ENCODE assay signal across 16 mouse cellular contexts in the genomic region with DNA sequence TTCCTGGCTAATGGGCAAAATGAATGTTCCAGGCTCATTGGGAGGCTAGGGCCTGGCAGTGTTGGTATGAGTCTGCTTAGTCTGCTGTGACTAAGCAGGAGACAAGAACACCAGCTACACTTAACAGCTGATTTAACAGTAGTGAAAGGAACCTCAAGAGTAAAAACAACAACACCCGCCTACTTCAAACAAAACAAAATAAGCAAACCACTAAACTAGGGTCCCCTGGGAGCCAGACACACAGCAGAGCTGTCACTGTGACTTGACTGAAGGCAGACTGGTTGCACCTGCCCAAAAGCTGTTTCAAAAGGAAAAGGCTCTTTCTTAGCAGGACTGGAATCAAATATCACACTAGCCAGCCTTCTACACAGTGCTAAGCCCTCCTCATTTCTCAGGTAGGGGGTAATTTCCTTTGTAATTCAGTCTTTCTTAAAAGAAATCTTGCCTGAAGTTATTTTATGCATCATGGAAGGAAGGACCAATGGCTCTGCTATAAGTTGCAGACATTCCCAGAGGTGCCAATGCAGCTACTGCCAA.
DNase-seq lines count a peak whose midpoint lies in the region; ATAC-seq lines count a peak whose summit lies in the region.
"Had no signal": no experiment of that assay in that cellular context is flagged by ENCODE, and none has a peak within 500 bp of the region (broad histone marks: within the 10 kb centered on the region; RNA-seq: fewer than 3 reads in every experiment).

No protein-coding gene starts in this region.

- no peak overlapping the region for H3K4me3 ChIP-seq in forebrain, embryonic 10.5 days
- H3K4me3 ChIP-seq in forebrain, embryonic 11.5 days (ENCODE audit: low read depth, low read length) = no peak overlapping the region
- H3K4me3 ChIP-seq in limb, embryonic 11.5 days (ENCODE audit: low read depth, low read length) = no peak overlapping the region
- H3K4me3 ChIP-seq: embryonic facial prominence, embryonic 15.5 days; heart, embryonic 15.5 days; midbrain, embryonic 13.5 days had no signal

- peak overlapping the region; percentile 44; the same call in 1 of the 2 replicates for H3K27ac ChIP-seq in forebrain, embryonic 10.5 days
- H3K27ac ChIP-seq in forebrain, embryonic 11.5 days (ENCODE audit: low read depth, low read length) = no peak overlapping the region
- no peak overlapping the region; the same call in 1 of the 2 replicates for H3K27ac ChIP-seq in limb, embryonic 11.5 days (replicated peaks; ENCODE audit: low read depth, low read length)
- H3K27ac ChIP-seq: embryonic facial prominence, embryonic 15.5 days; heart, embryonic 15.5 days; liver, embryonic 14.5 days; midbrain, embryonic 13.5 days had no signal

- peaks cover 42% of the 10 kb centered on the region for H3K4me1 ChIP-seq in forebrain, embryonic 10.5 days
- H3K4me1 ChIP-seq in forebrain, embryonic 11.5 days (replicated peaks; ENCODE audit: control insufficient read depth, insufficient read depth, low read length) = peaks cover 3% of the 10 kb centered on the region; the same call in 1 of the 2 replicates
- H3K4me1 ChIP-seq in limb, embryonic 11.5 days (ENCODE audit: control insufficient read depth, insufficient read depth, low read length) = peaks cover 28% of the 10 kb centered on the region

- no peaks in the 10 kb centered on the region for H3K9me3 ChIP-seq in forebrain, embryonic 10.5 days
- H3K9me3 ChIP-seq in forebrain, embryonic 11.5 days (ENCODE audit: control insufficient read depth, low read length) = no peaks in the 10 kb centered on the region
- no peaks in the 10 kb centered on the region for H3K9me3 ChIP-seq in limb, embryonic 11.5 days (ENCODE audit: control insufficient read depth, low read length)
- H3K9me3 ChIP-seq: embryonic facial prominence, embryonic 15.5 days; heart, embryonic 15.5 days; midbrain, embryonic 13.5 days had no signal

- no peak overlapping the region for H3K9ac ChIP-seq in forebrain, embryonic 11.5 days (ENCODE audit: low read length)
- H3K9ac ChIP-seq in limb, embryonic 11.5 days (ENCODE audit: low read length) = no peak overlapping the region
- H3K9ac ChIP-seq: embryonic facial prominence, embryonic 15.5 days; heart, embryonic 15.5 days; liver, embryonic 14.5 days; midbrain, embryonic 13.5 days had no signal

- intact Hi-C loops in left cerebral cortex, postnatal 36 days (cut with DNase I) = no loop called here

- no peaks in the 10 kb centered on the region; the same call in 1 of the 2 replicates for H3K36me3 ChIP-seq in forebrain, embryonic 10.5 days (replicated peaks)
- H3K36me3 ChIP-seq in forebrain, embryonic 11.5 days (ENCODE audit: control insufficient read depth, insufficient read depth, low read length) = no peaks in the 10 kb centered on the region
- no peaks in the 10 kb centered on the region for H3K36me3 ChIP-seq in limb, embryonic 11.5 days (ENCODE audit: control insufficient read depth, insufficient read depth, low read length)
- H3K36me3 ChIP-seq: embryonic facial prominence, embryonic 15.5 days; heart, embryonic 15.5 days; midbrain, embryonic 13.5 days had no signal

- no peaks in the 10 kb centered on the region for H3K27me3 ChIP-seq in forebrain, embryonic 10.5 days (ENCODE audit: poor library complexity, severe bottlenecking)
- no peaks in the 10 kb centered on the region for H3K27me3 ChIP-seq in forebrain, embryonic 11.5 days (ENCODE audit: control insufficient read depth, insufficient read depth, low read length)
- H3K27me3 ChIP-seq in limb, embryonic 11.5 days (ENCODE audit: control insufficient read depth, insufficient read depth, low read length) = no peaks in the 10 kb centered on the region
- H3K27me3 ChIP-seq: embryonic facial prominence, embryonic 15.5 days; heart, embryonic 15.5 days; midbrain, embryonic 13.5 days; Patski had no signal

- 53% methylated on average over 1 of the region's 1 CpGs for WGBS in forebrain, embryonic 10.5 days
- WGBS in forebrain, embryonic 11.5 days = 38% methylated on average over 1 of the region's 1 CpGs
- 29% methylated on average over 1 of the region's 1 CpGs for WGBS in limb, embryonic 11.5 days

- no peak for DNase-seq in forebrain, embryonic 10.5 days (ENCODE audit: extremely low spot score, low spot score)
- no peak for DNase-seq in forebrain, embryonic 11.5 days (ENCODE audit: low spot score)
- peak; percentile 18 to 36 for DNase-seq in kidney, postnatal 4 days
- DNase-seq in kidney, adult 18-20 months = no peak
- peak; percentile 31 for DNase-seq in NIH3T3 (ENCODE audit: low read depth)
- DNase-seq in limb, embryonic 11.5 days (ENCODE audit: low spot score) = peak; percentile 42
- DNase-seq in right cerebral cortex, postnatal 14 days = no peak
- no peak for DNase-seq in left cerebral cortex, postnatal 36 days (ENCODE audit: low spot score in 2 of 2)
- DNase-seq: spleen, adult 18-20 months; thymus, adult 2 months had no signal

- H3K4me2 ChIP-seq in forebrain, embryonic 11.5 days (ENCODE audit: low read depth, low read length, severe bottlenecking) = no peak overlapping the region
- no peak overlapping the region for H3K4me2 ChIP-seq in limb, embryonic 11.5 days (ENCODE audit: low read depth, severe bottlenecking)
- H3K4me2 ChIP-seq: embryonic facial prominence, embryonic 15.5 days; heart, embryonic 15.5 days; midbrain, embryonic 13.5 days had no signal

- no peak for ATAC-seq in forebrain, embryonic 11.5 days (replicated peaks; ENCODE audit: low FRiP score)
- no peak; the same call in 1 of the 2 replicates for ATAC-seq in limb, embryonic 11.5 days (ENCODE audit: insufficient number of reproducible peaks, low FRiP score, low TSS enrichment, low read depth)
- ATAC-seq: intestine, embryonic 16.5 days; midbrain, embryonic 13.5 days; Patski had no signal

Comparison
In these comparisons a context has a peak if more than half of its experiments do, and no peak if none do; other contexts are left out.
1. DNase-seq: peak in kidney, postnatal 4 days (2 of 2), NIH3T3 (single experiment) and limb, embryonic 11.5 days (single experiment); none in forebrain, embryonic 10.5 days (single experiment), forebrain, embryonic 11.5 days (single experiment), kidney, adult 18-20 months (single experiment), right cerebral cortex, postnatal 14 days (single experiment) and left cerebral cortex, postnatal 36 days (0 of 2).